Mouse (Mus musculus) limb, embryonic 10.5 days (tissue): ENCODE data around the gene Fcnb. TPM values are rescaled to one million over a fixed set of nuclear protein-coding genes. Genes with fewer than 3 reads are reported as not detected.

Source experiments
- DNase-seq: peaks from one replicate; pipeline ENCODE4 v3.0.0-alpha.2; 2017; ENCODE audit warnings: low spot score
- H3K27ac ChIP-seq: fragments of 300-500 bp; sonication (generic); 2 replicates; pipeline ENCODE4 v1.5.1; 2016; ENCODE audit warnings: mild to moderate bottlenecking
- H3K27me3 ChIP-seq: fragments of 300-500 bp; sonication (generic); 2 replicates; pipeline ENCODE4 v1.6.1; 2016; ENCODE audit warnings: low read depth, mild to moderate bottlenecking; ENCODE audit not compliant: poor library complexity, severe bottlenecking
- H3K36me3 ChIP-seq: fragments of 300-500 bp; sonication (generic); 2 replicates; pipeline ENCODE4 v1.6.1; 2016; ENCODE audit warnings: mild to moderate bottlenecking, moderate library complexity
- H3K4me1 ChIP-seq: fragments of 300-500 bp; sonication (generic); 2 replicates; pipeline ENCODE4 v1.6.1; 2016
- H3K4me3 ChIP-seq: fragments of 300-500 bp; sonication (generic); 2 replicates; pipeline ENCODE4 v1.5.1; 2016; ENCODE audit warnings: mild to moderate bottlenecking, moderate library complexity
- H3K9me3 ChIP-seq: fragments of 300-500 bp; sonication (generic); replicated peaks from 2 replicates; pipeline ENCODE4 v1.6.1; 2016; ENCODE audit warnings: mild to moderate bottlenecking
- WGBS: fragments of 180-500 bp; shearing (Covaris S2); methylation state at CpG from one replicate; pipeline ENCODE4 v1.1.7; 2016; 5-methylcytosine and 5-hydroxymethylcytosine counted together
- polyA plus RNA-seq: library from polyadenylated mRNA; unstranded; fragments of >200 nt; fragmentation: Nextera tagmentation; extraction: Ambion mirVana; gene quantifications from 2 replicates; pipeline ENCODE4 v1.2.1, GENCODE M21; 2016

Gene Fcnb
- polyA plus RNA-seq, 1 experiment from 2014 or later, result 0.19 TPM

DNA sequence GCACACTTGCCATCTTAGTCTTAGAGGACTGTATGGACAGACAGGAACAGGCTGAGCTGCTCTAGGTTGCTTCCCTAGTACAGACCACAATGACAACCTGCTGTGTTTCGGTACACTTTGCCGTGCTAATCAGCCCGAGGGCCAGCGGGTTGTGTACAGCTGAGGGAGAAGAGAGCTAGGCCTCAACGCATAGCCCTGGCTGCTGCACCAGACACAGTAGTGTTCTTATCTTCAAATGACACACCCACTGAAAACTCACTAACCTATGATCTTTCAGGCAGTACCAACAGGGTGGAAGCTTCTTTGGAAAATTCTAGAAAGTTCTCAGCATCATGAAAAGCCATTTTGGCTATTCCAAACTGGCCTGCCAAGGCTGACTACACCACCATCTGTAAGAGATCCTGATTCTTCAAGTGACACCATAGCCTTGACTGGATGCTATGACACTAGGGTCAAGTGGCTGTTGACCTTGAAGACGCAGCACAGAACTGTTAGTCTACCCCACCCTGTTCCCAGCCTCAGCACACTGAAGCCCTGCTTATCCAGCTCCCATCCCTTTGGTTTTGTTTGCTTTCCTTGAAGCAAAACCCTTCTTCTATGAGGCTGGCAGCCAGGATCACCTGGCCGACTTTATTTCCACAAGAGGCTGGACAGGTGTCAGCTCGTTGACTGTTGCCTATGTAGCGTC is 16.3 kb upstream of the Fcnb start:
- Histone ChIP-seq H3K9me3 (no peaks in the 10 kb centered on the region), H3K4me1 (peaks cover 14% of the 10 kb centered on the region), H3K27ac (no peak overlapping the region), H3K36me3 (no peaks in the 10 kb centered on the region), H3K4me3 (no peak overlapping the region), H3K27me3 (peaks cover 32% of the 10 kb centered on the region)
- 89% methylated on average over 9 of the region's 9 CpGs for WGBS
- no peak for DNase-seq

DNA sequence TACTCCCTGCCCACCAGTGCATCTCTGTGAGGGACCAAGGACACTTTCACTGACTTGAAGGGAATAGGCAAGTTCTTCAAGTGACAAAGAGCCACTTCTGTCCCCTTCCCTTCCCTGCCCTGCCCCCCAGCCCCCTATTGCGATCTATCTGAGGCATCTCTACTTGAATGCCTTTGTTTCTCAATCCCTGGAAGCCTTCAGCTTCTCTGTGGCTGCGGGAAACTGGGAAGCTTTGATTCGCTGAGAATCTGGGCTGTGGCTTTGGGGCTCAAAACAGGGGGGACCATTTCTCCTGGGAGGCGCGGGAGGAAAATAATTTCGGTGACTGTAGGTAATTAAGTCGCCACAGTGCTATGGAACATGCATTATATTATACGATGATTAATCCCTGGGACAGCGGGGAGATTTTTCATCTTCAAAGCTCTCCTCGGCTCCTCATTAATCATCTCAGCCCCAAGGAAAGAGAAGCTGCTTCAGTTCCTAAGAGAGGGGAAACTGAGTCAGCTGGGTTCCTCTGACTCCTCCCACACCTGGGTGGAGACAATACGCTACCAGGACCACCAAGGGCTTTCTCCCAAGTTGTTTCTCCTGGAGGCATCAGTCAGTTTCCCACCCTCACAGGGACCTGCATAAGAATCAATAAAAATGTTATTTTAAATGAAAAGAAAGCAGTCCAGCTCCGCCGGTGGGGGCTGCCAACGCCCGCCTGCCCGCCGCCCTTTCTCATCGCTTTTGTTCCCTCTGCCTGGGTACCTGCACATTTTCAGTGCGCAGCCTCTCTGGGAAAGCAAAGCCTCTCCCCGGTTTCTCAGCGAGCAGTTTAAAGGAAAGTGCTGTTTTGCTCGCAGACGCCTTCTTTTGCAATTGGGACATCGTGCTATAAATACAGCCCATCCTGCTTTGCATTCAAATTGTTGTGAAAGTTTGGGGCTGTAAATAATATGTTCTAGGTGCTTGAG is 14.1 kb upstream of the Fcnb start:
- peak overlapping the region; percentile 39 for H3K4me3 ChIP-seq
- 9% methylated on average over 24 of the region's 24 CpGs for WGBS
- peaks cover 14% of the 10 kb centered on the region for H3K4me1 ChIP-seq
- H3K9me3 ChIP-seq, result no peaks in the 10 kb centered on the region
- no peaks in the 10 kb centered on the region for H3K36me3 ChIP-seq
- H3K27me3 ChIP-seq, result peaks cover 32% of the 10 kb centered on the region
- H3K27ac ChIP-seq, result no peak overlapping the region; the same call in none of the 2 replicates
- DNase-seq, result no peak

DNA sequence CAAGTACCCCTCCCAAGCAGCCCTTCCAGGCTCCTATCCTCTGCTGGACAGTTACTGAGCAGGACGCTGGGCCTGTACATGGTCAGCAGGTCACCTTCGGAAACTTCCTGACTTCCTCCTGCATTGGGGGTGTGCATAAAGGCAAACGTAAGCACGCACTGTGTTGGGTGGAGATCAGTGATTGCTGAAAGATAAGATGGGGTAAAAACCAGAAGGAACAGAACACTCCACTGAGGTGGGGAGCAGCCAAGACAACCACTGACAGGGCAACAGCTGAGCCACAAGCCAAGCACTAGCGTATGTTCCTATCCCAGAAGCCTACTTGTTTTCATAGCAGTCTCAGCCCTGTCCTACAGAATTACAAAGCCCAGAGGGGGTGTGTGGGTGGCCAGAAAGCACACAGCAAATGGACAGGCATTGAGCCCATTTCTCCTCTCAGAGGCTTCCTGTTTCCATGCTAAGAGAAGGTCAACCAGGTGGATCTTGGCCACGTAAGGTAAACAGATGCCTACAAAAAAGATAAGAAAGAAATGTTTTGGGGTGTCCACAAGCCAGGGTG is 12.1 kb upstream of the Fcnb start:
- 91% methylated on average over 6 of the region's 6 CpGs for WGBS
- peaks cover 32% of the 10 kb centered on the region for H3K27me3 ChIP-seq

DNA sequence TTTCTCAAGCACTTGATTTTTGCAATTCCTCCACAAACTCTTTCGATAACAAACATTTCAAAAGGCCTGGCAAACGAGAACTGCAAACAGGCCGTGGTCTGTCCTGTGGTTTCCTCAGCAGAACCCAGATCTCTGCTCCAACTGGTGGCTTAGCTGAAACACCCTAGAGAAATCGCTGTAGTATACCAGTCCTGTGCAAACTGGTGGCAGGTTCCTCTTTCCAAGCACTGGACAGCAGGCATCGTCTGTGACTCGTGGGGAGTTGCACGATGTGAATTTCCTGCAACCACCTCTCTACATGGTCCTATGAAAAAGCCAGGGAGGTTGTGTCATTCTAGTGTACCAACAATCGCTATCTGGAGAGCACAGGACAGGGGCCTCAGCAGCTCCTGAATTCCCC is 7.4 kb upstream of the Fcnb start:
- no peak overlapping the region for H3K27ac ChIP-seq
- H3K36me3 ChIP-seq, result no peaks in the 10 kb centered on the region
- H3K4me3 ChIP-seq, result no peak overlapping the region
- peaks cover 14% of the 10 kb centered on the region for H3K4me1 ChIP-seq
- no peaks in the 10 kb centered on the region for H3K27me3 ChIP-seq
- 92% methylated on average over 8 of the region's 8 CpGs for WGBS
- DNase-seq, result no peak
- H3K9me3 ChIP-seq, result no peaks in the 10 kb centered on the region

More for the DNA sequence above, 12.1 kb upstream of the Fcnb start:
- DNase-seq, result no peak
- Histone ChIP-seq H3K27ac (no peak overlapping the region), H3K4me1 (peaks cover 14% of the 10 kb centered on the region), H3K4me3 (no peak overlapping the region), H3K36me3 (no peaks in the 10 kb centered on the region), H3K9me3 (no peaks in the 10 kb centered on the region)

DNA sequence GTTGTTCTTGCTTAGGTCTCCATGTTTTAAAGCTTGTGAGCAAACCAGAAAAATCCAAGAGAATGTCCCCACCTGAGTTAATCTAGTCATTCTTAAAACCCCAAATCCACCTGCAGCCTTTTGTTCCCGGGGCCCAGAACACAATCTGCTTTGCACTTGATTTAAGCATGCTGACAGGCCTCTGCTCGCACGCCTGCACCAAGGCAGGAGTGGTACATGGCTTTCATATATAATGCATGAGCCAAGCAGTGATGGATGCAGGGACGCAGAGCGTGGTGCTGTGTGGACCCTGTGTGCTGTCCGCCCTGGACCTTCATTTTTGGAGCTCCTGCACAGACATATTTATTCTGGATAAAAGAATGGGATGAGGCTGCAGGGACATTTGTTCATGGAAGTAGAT is 6.4 kb upstream of the Fcnb start:
- WGBS, result 80% methylated on average over 6 of the region's 6 CpGs

GRCm38 (mm10) chr2:28090299-28091008 is 5.8 kb upstream of the Fcnb start:
- H3K4me1 ChIP-seq, result peaks cover 14% of the 10 kb centered on the region
- no peaks in the 10 kb centered on the region for H3K27me3 ChIP-seq
- no peak for DNase-seq
- no peak overlapping the region for H3K4me3 ChIP-seq
- H3K36me3 ChIP-seq, result no peaks in the 10 kb centered on the region
- no peaks in the 10 kb centered on the region for H3K9me3 ChIP-seq
- no peak overlapping the region for H3K27ac ChIP-seq
- WGBS, result 56% methylated on average over 7 of the region's 7 CpGs

More for the DNA sequence above, 6.4 kb upstream of the Fcnb start:
- Histone ChIP-seq H3K4me1 (peaks cover 14% of the 10 kb centered on the region), H3K27me3 (no peaks in the 10 kb centered on the region), H3K9me3 (no peaks in the 10 kb centered on the region), H3K27ac (no peak overlapping the region), H3K36me3 (no peaks in the 10 kb centered on the region), H3K4me3 (no peak overlapping the region)
- DNase-seq, result no peak

DNA sequence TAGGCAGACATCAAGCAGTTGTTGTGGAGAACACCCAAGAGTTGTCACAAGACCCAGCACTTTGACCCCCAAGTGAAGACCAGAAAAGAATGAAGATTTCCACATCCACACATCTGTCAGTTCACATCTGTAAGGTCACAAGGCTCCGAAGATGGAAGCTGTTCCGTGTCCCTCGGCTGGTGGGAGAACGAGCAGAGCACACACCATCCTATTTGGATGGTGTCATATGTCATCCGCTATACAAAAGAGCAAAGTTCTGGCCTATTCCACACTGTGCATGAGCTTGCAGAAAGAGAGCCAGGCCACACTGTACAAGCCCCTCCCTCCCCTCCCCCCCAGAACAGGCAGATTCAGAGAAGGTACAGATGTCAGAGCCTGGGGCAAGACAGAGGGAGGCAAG is 4.4 kb upstream of the Fcnb start:
- DNase-seq, result no peak
- Histone ChIP-seq H3K27ac (no peak overlapping the region), H3K36me3 (no peaks in the 10 kb centered on the region), H3K4me3 (no peak overlapping the region), H3K9me3 (no peaks in the 10 kb centered on the region), H3K27me3 (no peaks in the 10 kb centered on the region), H3K4me1 (peaks cover 14% of the 10 kb centered on the region)
- WGBS, result 67% methylated on average over 5 of the region's 5 CpGs

GRCm38 (mm10) chr2:28086112-28086511 is 1.4 kb upstream of the Fcnb start:
- DNase-seq, result no peak
- Histone ChIP-seq H3K27ac (no peak overlapping the region), H3K9me3 (no peaks in the 10 kb centered on the region), H3K27me3 (no peaks in the 10 kb centered on the region), H3K4me3 (no peak overlapping the region), H3K36me3 (no peaks in the 10 kb centered on the region), H3K4me1 (peaks cover 14% of the 10 kb centered on the region)
- WGBS, result 79% methylated on average over 10 of the region's 10 CpGs

- Histone ChIP-seq H3K4me3 (no peak overlapping the region), H3K36me3 (no peaks in the 10 kb centered on the region), H3K27ac (no peak overlapping the region), H3K9me3 (no peaks in the 10 kb centered on the region; the same call in 1 of the 2 replicates), H3K4me1 (no peaks in the 10 kb centered on the region), H3K27me3 (no peaks in the 10 kb centered on the region)
- WGBS, result 87% methylated on average over 7 of the region's 7 CpGs
- no peak for DNase-seq
Observed at GRCm38 (mm10) chr2:28075616-28076187, 9.0 kb downstream of the Fcnb start.

DNA sequence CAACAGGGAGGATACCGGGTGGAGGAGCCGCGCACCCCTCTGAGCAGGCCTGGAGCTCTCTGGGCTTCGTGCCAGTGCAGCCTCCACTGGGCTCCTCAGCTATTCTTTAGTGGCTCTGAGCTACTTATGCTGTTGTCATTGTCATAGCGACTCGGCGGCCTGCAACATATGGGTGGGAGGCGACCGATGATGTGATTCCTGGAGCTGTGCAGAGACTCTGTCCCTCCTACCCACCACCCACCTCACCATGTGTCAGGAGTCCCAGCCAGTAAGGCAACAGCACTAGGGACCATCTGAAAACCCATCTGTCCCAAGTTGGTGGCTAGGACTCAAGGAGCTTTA is 16.2 kb downstream of the Fcnb start:
- no peaks in the 10 kb centered on the region for H3K9me3 ChIP-seq
- DNase-seq, result no peak
- H3K27ac ChIP-seq, result no peak overlapping the region
- no peak overlapping the region for H3K4me3 ChIP-seq
- H3K36me3 ChIP-seq, result no peaks in the 10 kb centered on the region
- H3K4me1 ChIP-seq, result peaks cover 2% of the 10 kb centered on the region; the same call in 1 of the 2 replicates
- WGBS, result 93% methylated on average over 9 of the region's 9 CpGs
- H3K27me3 ChIP-seq, result no peaks in the 10 kb centered on the region

GRCm38 (mm10) chr2:28067821-28068536 is 16.7 kb downstream of the Fcnb start:
- H3K27ac ChIP-seq, result no peak overlapping the region; the same call in 1 of the 2 replicates
- WGBS, result 92% methylated on average over 2 of the region's 2 CpGs
- H3K4me3 ChIP-seq, result no peak overlapping the region
- H3K4me1 ChIP-seq, result peaks cover 2% of the 10 kb centered on the region; the same call in 1 of the 2 replicates
- DNase-seq, result no peak
- H3K36me3 ChIP-seq, result no peaks in the 10 kb centered on the region
- H3K9me3 ChIP-seq, result no peaks in the 10 kb centered on the region
- H3K27me3 ChIP-seq, result no peaks in the 10 kb centered on the region

GRCm38 (mm10) chr2:28067175-28067574 is 17.5 kb downstream of the Fcnb start:
- DNase-seq, result no peak
- Histone ChIP-seq H3K4me3 (no peak overlapping the region), H3K4me1 (peaks cover 2% of the 10 kb centered on the region; the same call in 1 of the 2 replicates), H3K27ac (no peak overlapping the region; the same call in 1 of the 2 replicates), H3K9me3 (no peaks in the 10 kb centered on the region), H3K27me3 (no peaks in the 10 kb centered on the region), H3K36me3 (no peaks in the 10 kb centered on the region)
- 72% methylated on average over 6 of the region's 6 CpGs for WGBS
